Mouse (Mus musculus) B cell, adult 2 months (primary cell): ENCODE measurements around the gene Ephb1.

Experiments
- DNase-seq, 2 experiments: peaks; one replicate each; pipeline ENCODE4 v3.0.0; 2022

Gene Ephb1

GRCm38 (mm10) chr9:102235444-102235951 is 119.0 kb downstream of the Ephb1 start:
- DNase-seq = no peak

DNA sequence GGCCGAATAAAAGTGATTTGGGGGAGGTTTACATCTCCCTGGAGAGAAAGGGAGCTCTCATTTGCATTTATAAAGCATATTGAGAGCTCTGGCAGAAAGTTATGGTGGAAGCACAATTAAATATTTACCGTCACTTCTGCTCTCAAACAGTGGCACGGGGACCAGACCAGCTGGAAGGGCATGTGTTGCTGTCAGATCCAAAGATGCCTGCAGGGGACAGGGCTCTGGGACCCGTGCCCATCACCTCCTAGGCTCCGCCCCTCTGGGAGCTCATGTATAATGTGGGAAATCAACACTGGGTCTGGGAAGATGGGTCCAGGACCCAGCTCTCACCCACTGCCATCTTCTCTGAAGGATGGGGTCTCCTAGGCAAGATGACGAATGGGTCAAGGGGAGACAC is 123.2 kb downstream of the Ephb1 start:
- no peak for DNase-seq

DNA sequence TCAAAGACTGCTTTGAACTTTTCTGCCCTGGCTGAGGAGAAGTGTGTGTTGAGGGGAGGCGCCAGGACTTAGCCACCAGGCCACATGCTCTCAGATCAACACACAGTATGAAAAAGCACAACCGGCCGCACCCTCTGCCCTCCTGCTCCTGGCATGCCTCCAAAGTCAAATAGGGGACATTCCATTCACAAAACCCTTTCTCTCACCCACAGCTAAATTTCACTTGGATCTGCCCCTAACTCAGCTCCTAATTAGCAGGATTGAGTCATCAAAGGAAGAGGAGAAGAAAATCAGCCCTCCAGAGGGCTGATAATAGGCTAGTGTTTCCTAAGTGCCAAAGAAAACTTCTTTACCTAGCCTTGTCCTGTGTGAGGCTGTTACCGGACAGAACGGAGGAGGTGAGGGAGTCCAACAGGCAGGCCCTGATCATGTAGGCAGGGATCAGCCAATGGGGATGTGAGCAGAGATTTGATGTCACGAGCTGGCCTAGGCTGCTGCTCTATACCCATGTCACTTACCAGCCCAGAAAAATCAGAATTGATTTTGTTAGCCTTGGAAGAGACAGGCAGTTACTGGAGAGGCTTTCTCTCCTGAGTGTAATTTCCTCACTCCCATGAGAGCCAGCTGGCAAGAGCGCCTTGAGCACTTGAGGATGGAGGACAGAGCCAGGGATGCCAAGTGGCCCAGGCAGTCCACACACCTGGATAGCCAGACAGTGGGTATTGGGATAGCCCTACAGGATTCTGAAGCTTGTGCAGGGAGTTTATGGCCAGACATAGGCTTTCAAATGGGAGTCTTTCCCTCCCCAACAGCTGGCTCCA is 137.5 kb downstream of the Ephb1 start:
- no peak for DNase-seq

GRCm38 (mm10) chr9:102212036-102212383 is 142.5 kb downstream of the Ephb1 start:
- no peak for DNase-seq

- DNase-seq = no peak
Observed at GRCm38 (mm10) chr9:102211296-102212035, 143.0 kb downstream of the Ephb1 start.

DNA sequence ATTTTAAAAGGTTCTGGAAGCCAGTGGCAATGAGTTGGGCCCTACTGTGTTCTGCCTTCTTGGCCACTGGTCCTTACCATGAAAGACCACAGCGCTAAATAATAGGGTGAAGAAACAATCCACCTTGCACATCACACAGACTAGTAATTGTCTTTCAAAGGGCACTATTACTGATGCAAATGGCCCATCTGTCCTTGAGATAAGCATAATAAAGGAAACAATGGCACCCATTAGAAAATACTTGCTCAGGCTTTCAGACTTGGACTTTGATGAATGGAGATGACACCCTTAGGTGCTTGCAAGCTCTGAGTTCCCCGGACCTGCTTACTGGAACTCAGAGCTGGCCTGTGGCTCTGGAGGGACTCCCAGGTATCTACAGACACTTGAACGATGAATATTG is 149.0 kb downstream of the Ephb1 start:
- DNase-seq = no peak

DNA sequence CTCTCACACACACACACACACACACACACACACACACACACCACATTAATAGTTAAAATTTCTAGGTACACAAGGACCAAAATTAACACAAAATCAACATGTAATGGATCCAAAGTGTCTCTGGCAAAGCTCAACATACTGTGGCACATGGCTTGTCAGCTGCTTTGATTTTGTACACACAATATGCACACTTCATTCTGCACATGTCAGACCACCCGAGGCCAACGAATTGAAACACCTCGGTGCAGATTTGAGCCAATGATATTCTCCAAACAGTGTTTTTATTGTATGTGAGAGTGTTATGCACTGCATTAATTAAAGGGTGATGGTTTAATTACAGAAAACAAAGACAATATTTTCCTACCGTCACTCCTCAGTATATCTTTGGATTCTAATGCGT is 152.6 kb downstream of the Ephb1 start:
- DNase-seq = no peak

GRCm38 (mm10) chr9:102196856-102197255 is 157.6 kb downstream of the Ephb1 start:
- DNase-seq = no peak

GRCm38 (mm10) chr9:102194063-102194462 is 160.4 kb downstream of the Ephb1 start:
- no peak for DNase-seq

- no peak for DNase-seq
Observed at GRCm38 (mm10) chr9:102192724-102193685, 161.5 kb downstream of the Ephb1 start.

DNA sequence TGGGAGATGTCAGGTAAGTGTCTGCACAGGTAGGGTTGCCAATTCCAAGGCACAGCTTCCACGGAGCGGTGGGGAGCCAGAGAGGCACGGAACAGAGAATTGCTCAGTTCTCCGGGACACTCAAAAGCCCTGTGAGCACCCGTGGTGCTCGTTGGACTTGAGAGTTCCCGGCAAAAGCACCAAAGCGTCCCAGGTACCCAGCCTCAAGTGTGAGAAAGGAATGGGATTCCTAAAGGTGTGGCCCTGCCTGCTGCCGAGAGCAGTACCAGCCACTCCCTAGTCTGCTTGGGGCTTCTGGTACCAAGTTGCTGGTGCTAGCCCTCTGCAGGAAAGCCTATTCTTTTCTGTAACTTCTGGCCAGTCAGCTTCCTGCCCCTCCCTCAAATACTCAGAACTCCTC is 164.4 kb downstream of the Ephb1 start:
- no peak for DNase-seq

- DNase-seq = no peak
Observed at GRCm38 (mm10) chr9:102189406-102189805, 165.1 kb downstream of the Ephb1 start.

- DNase-seq = no peak
Observed at GRCm38 (mm10) chr9:102183663-102184274, 170.7 kb downstream of the Ephb1 start.

DNA sequence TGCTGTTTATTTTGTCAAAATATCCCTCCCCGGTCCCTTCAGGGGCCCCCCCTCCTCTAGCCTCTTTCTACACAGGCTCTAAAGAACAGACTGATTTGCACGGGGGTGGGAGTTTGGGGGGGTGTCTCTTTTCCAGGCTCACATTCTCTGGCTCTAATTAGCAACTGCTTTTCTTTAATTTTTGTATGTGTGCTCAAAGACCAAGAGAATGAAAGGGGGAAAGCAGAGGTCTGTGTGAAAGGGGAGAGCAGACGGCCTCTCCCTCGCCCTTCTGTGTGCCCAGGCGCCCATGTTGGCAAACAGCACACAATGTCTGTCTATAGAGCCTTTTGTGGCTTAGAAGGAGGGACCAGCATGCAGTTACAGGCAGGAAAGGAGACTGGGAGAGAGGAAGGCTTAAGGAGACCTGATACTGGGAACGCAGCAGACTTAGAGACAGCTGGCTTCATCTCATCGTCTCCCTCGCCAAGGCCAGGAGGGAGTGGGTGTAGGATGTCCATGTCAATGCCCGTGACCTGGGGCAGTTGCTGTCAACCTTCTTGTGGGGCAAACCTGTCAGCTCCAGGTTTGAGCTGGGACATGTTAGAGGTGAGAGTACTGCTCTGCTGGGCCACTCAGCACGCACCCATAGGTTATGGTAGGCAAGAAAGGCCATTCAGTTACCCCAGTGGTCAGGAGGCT is 172.5 kb downstream of the Ephb1 start:
- DNase-seq = no peak

- DNase-seq = no peak
Observed at GRCm38 (mm10) chr9:102181276-102181675, 173.2 kb downstream of the Ephb1 start.

- DNase-seq = no peak
Observed at GRCm38 (mm10) chr9:102180486-102180885, 174.0 kb downstream of the Ephb1 start.

GRCm38 (mm10) chr9:102180070-102180469 is 174.4 kb downstream of the Ephb1 start:
- no peak for DNase-seq

DNA sequence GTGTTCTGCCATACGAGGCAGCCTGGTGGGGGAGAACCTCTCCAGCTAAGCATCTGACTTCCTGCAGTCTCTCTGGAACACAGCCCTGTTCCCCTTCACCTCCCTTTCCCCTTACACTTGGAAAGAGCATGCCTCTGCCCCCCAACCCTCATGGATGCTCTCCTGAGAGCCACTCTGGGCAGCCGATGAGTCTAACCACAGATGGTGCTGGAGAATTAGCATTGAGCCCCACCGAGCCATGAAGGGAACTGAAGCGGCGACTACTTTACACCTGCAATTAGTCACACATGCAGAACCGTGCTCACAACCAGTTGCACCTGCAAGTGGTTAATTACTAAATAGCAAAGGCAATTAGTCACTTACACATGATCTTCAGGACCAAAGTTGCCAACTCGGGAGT is 184.8 kb downstream of the Ephb1 start:
- DNase-seq = no peak

DNA sequence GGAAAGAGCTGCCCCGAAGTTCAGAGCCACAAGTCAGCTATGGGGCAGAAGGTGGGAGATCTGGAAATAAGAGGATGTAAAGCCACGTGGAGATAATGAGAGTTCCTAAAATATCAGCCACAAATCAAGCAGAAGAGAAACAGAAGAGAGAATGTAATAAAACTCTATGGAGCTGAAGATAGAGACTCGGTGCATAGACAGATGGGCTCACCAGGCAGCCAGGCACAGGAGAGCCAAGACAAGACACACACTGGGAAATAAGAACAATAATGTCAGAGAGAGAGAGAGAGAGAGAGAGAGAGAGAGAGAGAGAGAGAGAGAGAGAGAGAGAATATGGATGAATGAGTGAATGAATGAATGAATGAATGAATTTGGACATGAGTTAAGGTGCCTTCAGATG is 198.6 kb downstream of the Ephb1 start:
- no peak for DNase-seq

- no peak for DNase-seq
Observed at GRCm38 (mm10) chr9:102139181-102139580, 215.3 kb downstream of the Ephb1 start.

- no peak for DNase-seq
Observed at GRCm38 (mm10) chr9:102138671-102139070, 215.8 kb downstream of the Ephb1 start.

- no peak for DNase-seq
Observed at GRCm38 (mm10) chr9:102138187-102138586, 216.3 kb downstream of the Ephb1 start.
